Mouse (Mus musculus): ENCODE measurements around the gene Cbx4.
A peak's percentile ranks its signal among the peaks of the same experiment; 100 is the strongest.

The Cbx4 gene

DNA sequence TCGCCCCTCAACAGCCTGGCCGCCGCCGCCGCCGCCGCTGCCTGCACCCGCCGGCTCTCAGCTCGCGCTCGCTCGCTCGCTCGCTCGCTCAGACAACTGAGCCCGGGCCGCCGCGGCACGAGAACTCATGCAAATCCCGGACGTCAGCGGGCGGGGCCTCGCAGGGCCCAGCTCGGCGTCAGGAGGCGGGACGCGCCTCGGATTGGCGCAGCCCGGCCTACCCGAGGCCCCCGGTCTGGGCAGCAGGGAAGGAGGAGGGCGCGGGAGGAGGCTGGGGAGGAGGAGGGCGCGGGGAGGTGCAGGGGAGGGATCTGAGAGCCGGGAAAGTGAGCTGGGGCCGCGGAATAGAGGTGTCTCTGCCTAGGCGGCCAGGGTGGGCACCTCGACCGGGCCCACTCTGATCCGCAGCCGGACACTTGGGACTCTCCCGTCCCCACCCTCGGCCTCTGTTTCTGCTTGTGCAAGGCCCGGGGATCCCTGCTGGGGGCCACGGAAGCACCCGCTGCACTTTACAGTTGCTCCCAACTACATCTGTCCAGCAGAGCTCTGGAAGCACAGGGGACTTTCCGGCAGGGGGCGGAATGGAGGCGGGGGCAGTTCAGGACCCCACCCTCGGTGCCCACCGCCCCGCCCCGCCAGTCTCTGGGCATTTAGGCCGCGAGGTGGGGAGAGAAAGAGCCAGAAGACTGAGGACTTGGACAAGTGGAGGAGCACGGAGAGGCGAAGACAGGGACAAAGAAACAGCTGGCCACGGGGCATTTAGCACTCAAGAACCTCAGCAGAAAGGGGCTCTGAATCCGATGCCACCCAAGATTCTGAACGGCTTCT is at the start of gene Cbx4:
Cbx4 (minus strand) TSS at position 78 of the 828 bp plus-strand sequence.
- DNase-seq (ENCODE audit: low spot score) = peak; percentile 92

DNA sequence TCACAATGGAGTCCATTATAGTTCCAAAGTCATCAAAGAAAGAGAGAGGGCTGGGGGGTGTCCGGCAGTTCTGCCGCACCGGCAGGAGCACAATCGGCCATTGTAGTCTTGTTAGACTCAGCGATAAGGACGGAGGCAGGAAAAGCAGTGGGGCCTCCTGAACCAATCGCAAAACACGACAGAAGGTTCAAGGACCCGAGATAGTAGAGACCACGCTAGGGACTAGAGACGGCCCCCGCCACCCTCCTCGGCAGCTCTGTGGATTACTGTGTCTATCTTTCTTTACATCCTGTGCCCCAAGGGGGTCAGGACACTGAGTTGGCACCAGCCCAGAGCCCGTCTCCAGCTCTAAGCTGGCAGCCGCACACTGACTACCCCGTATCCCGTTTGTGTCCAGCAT is 48.6 kb upstream of the Cbx4 start:
- DNase-seq (ENCODE audit: low spot score) = peak; percentile 84

- DNase-seq (ENCODE audit: low spot score) = peak; percentile 63
Measured at GRCm38 (mm10) chr11:119133437-119134221, 47.6 kb upstream of the Cbx4 start.

GRCm38 (mm10) chr11:119132198-119133035 is 46.4 kb upstream of the Cbx4 start:
- no peak for DNase-seq (ENCODE audit: low spot score)

GRCm38 (mm10) chr11:119130081-119130765 is 44.2 kb upstream of the Cbx4 start:
- no peak for DNase-seq (ENCODE audit: low spot score)

GRCm38 (mm10) chr11:119129281-119130058 is 43.4 kb upstream of the Cbx4 start:
- no peak for DNase-seq (ENCODE audit: low spot score)

GRCm38 (mm10) chr11:119128668-119129280 is 42.8 kb upstream of the Cbx4 start:
- no peak for DNase-seq (ENCODE audit: low spot score)

- peak; percentile 73 for DNase-seq (ENCODE audit: low spot score)
Measured at GRCm38 (mm10) chr11:119127686-119128473, 41.9 kb upstream of the Cbx4 start.

GRCm38 (mm10) chr11:119127147-119127546 is 41.1 kb upstream of the Cbx4 start:
- no peak for DNase-seq (ENCODE audit: low spot score)

DNA sequence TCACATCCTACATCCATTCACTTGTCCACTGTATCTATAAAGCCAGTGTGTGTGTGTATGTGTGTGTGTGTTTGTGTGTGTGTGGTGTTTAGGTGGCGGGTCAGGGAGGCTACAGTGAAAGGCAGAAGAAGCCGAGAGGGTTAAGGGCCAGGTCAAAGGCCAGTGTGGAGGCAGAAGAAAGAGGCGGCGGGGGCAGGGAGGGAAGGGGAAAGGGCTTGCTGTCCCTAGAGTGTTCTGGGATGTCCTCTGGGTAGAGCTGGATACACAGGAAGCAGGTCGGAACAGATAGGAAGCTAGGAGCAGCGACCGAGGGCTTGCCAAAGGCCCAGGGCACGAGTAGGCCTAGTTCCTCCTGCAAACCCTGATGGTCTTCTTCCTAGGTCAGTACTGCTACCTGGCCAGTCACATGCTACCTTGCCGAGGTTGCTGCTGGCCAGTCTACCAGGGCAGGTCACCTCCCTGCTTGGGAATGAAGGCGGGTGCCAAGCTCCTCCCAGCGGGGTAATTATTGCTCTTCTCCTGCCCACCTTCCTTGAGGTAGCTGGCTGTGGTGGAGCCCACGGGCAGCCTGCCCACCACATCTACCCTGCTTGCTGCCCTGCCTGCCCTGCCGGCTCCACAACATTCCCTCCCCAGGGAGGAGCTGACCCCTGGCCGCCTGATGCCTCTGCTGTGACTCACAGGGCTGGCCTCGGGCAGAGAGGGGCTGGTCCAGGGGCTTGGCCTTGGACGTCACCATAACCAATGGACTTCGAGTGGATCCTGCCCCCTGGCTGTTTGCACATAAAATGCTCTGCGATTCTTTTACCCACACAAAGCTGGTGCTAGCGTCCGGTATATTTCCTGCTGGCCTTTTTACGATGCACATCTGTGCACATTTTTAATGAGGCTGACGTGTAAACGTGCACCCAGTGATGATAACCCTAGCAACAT is 40.2 kb upstream of the Cbx4 start:
- DNase-seq (ENCODE audit: low spot score) = peak; percentile 81

DNA sequence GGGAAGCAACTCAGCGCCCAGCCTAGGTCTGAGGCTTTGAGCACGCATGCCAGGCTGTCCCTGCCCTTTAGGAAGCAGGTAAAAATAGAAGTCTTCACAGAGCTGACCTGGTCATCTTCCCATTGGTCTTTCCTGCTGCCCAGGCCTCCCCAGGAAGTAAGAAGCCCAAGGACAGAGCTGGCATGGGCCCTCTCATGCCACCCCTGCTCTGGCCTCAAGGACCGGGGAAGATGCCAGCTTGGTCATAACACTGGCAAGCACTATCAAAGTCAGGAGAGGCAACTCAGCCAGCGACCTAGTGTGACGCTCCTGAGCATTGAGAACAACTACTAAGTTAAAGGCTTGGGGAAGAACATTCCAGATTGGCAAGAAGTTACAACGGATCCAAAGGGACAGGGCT is 38.5 kb upstream of the Cbx4 start:
- DNase-seq (ENCODE audit: low spot score) = no peak

DNA sequence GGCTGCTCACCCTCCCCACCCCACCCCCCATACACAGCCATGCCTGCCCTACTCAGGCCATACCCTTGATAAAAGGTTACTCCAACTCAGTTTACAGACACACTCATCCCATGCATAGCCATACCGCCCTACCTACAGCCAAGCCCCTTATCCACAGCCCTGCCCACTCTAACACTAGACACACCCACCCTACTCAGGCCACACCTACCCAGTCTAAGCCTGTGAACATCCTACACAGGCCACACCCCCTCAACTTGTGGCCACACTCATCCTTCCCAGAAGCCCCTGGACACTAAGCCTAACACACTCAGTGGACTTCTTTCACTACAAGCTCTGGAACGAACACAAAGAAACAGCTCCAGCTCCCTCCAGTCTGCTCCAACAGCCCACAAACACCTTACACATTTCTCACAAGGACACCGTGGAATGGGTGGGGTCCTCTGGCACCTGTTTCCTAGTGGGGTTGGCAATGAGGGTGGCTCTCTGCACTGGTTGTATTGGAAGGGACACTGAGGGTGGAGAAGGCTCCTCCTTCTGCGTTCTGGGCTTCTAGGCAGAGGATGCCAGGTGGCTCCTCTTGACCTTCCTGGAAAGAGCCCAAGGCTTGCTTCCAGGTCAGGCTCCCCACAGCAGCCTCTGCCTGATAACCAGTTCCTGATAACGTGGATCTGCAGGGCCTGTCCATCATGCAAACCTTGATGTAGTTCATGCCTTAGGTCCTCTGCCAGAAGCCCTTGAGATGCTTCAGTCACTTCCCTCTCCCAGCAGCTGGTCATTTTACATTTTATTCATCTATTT is 37.7 kb upstream of the Cbx4 start:
- DNase-seq (ENCODE audit: low spot score) = no peak

GRCm38 (mm10) chr11:119122396-119122795 is 36.4 kb upstream of the Cbx4 start:
- no peak for DNase-seq (ENCODE audit: low spot score)

GRCm38 (mm10) chr11:119118905-119119304 is 32.9 kb upstream of the Cbx4 start:
- no peak for DNase-seq (ENCODE audit: low spot score)

DNA sequence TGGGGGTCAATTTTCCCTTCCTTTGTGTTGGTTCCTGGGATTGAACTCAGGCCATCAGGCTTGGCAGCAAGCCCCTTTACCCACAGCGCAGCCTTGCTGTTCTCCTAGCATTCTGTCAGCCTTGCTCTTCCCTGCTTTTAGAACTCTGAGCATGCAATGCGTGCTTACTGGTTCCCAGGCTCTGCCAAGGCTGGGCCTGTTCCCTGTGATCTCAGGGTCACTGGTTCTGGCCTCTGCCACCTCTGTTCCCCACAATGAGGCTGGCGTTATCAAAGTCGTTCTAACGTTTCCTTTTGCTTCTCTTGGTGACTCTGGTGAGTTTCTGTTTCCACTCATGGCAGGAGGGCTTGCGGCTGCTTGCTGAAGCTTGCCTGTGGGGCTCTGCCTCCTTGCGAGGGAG is 31.9 kb upstream of the Cbx4 start:
- no peak for DNase-seq (ENCODE audit: low spot score)

DNA sequence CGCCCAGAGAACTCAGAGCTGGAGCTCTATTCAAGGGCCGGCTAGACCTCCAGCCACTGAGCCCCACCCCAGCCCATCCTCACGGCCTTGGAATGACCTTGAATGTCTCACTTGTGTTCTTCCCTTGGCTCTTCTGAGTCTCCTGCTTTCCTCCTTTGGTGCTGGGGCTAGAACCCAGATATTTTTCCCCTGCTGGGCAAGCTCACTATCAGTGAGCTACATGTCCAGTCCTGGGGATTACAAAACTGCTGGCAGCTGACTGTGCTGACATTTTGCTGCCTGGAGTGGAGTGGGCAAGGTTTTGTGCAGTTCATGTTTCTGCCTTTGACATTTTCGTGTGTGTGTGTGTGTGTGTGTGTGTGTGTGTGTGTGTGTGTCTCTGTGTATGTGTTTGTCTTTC is 31.0 kb upstream of the Cbx4 start:
- no peak for DNase-seq (ENCODE audit: low spot score)

GRCm38 (mm10) chr11:119112721-119113120 is 26.7 kb upstream of the Cbx4 start:
- no peak for DNase-seq (ENCODE audit: low spot score)

GRCm38 (mm10) chr11:119111345-119111744 is 25.3 kb upstream of the Cbx4 start:
- no peak for DNase-seq (ENCODE audit: low spot score)

All from testis, postnatal 14 days (tissue).